Mouse (Mus musculus) heart, embryonic 16.5 days (tissue): ENCODE data around the gene Tcf25. TPM values are rescaled to one million over a fixed set of nuclear protein-coding genes. Genes with fewer than 3 reads are reported as not detected.

Source experiments
- ATAC-seq: fragments of 200-750 bp; cut with Nextera tagmentation; replicated peaks from 2 replicates; pipeline ENCODE4 v1.8.0; 2017; ENCODE audit warnings: moderate number of reproducible peaks; ENCODE audit not compliant: insufficient read depth, low FRiP score; ENCODE audit errors: extremely low read depth
- H3K27ac ChIP-seq: fragments of 300-500 bp; sonication (generic); 2 replicates; pipeline ENCODE4 v1.5.1; 2014; ENCODE audit warnings: mild to moderate bottlenecking, low read length, control low read depth, moderate library complexity
- H3K27me3 ChIP-seq: fragments of 300-500 bp; sonication (generic); 2 replicates; pipeline ENCODE4 v1.6.1; 2014; ENCODE audit warnings: low read length, mixed read lengths; ENCODE audit not compliant: control insufficient read depth, insufficient read depth
- H3K36me3 ChIP-seq: fragments of 300-500 bp; sonication (generic); 2 replicates; pipeline ENCODE4 v1.6.1; 2014; ENCODE audit not compliant: control insufficient read depth, insufficient read depth
- H3K4me1 ChIP-seq: fragments of 300-500 bp; sonication (generic); 2 replicates; pipeline ENCODE4 v1.6.1; 2014; ENCODE audit warnings: low read length, mixed read lengths; ENCODE audit not compliant: control insufficient read depth, insufficient read depth
- H3K4me2 ChIP-seq: fragments of 300-500 bp; sonication (generic); 2 replicates; pipeline ENCODE4 v1.6.1; 2014; ENCODE audit warnings: low read depth, mild to moderate bottlenecking, control low read depth, low read length
- H3K4me3 ChIP-seq: fragments of 300-500 bp; sonication (generic); 2 replicates; pipeline ENCODE4 v1.5.1; 2014; ENCODE audit warnings: mild to moderate bottlenecking, control low read depth, low read length
- H3K9ac ChIP-seq: fragments of 300-500 bp; sonication (generic); 2 replicates; pipeline ENCODE4 v1.6.1; 2014; ENCODE audit warnings: low read length, control low read depth
- H3K9me3 ChIP-seq: fragments of 300-500 bp; sonication (generic); replicated peaks from 2 replicates; pipeline ENCODE4 v1.6.1; 2016; ENCODE audit warnings: low read length; ENCODE audit not compliant: control insufficient read depth
- WGBS: fragments of 180-500 bp; shearing (Covaris S2); extraction: QIAGEN DNeasy Blood & Tissue Kit; methylation state at CpG from one replicate; pipeline ENCODE4 v1.1.7; 2014; 5-methylcytosine and 5-hydroxymethylcytosine counted together
- polyA plus RNA-seq: library from polyadenylated mRNA; unstranded; fragments of >200 nt; fragmentation: Nextera tagmentation; extraction: Ambion mirVana; gene quantifications from 2 replicates; pipeline ENCODE4 v1.2.1, GENCODE M21; 2015

Gene Tcf25
- polyA plus RNA-seq, 1 experiment from 2014 or later: 152 TPM

DNA sequence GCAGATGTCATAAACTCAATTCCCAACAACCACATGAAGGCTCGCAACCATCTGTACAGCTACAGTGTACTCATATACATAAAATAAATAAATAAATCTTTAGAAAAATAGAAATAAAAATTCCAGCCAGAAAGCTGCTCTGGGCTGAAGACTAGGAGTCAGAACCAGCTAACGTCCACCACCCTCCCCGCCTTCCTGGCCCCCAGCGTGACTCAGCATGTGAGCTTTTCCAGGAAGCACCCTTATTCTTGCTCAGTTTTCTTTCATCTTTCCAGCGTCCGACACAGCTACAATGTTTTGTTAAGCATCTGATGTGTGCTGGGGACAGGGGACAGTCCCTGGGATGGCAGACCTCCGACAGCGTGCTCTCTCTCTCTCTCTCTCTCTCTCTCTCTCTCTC lies 28.4 kb upstream of the Tcf25 start:
- 74% methylated on average over 8 of the region's 8 CpGs for WGBS
- Histone ChIP-seq H3K4me3 (no peak overlapping the region), H3K36me3 (no peaks in the 10 kb centered on the region), H3K9ac (no peak overlapping the region), H3K9me3 (0 out of 2 replicates have a peak, but pooled peaks cover under 1% of the 10 kb centered on the region), H3K4me2 (no peak overlapping the region), H3K4me1 (peaks cover 13% of the 10 kb centered on the region), H3K27ac (no peak overlapping the region), H3K27me3 (no peaks in the 10 kb centered on the region)
- ATAC-seq: no peak

DNA sequence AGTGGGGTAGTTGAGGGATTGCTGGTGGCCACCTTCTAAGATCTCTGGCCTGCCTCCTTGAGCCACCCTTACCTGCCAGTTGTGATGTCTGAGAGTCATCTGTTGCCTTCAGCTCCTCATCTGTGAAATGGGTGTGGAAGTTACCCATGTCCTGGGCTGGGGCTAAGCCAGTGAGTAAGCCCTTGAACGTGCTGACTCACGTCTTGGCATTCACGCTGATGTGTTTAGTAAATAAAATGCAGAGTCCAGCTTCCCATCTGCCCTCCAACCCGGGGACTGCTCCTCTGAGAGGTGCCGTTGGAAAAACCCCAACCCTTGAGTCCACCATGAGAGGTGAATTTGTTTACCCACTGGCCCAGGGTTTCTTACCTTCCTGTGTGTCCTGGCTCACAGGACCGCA lies 27.7 kb upstream of the Tcf25 start:
- no peak overlapping the region for H3K9ac ChIP-seq
- H3K4me1 ChIP-seq: peaks cover 13% of the 10 kb centered on the region
- no peak overlapping the region for H3K27ac ChIP-seq
- H3K4me2 ChIP-seq: no peak overlapping the region
- H3K9me3 ChIP-seq: no peaks in the 10 kb centered on the region
- ATAC-seq: no peak
- no peaks in the 10 kb centered on the region for H3K27me3 ChIP-seq
- H3K36me3 ChIP-seq: no peaks in the 10 kb centered on the region
- 69% methylated on average over 6 of the region's 6 CpGs for WGBS
- no peak overlapping the region for H3K4me3 ChIP-seq

DNA sequence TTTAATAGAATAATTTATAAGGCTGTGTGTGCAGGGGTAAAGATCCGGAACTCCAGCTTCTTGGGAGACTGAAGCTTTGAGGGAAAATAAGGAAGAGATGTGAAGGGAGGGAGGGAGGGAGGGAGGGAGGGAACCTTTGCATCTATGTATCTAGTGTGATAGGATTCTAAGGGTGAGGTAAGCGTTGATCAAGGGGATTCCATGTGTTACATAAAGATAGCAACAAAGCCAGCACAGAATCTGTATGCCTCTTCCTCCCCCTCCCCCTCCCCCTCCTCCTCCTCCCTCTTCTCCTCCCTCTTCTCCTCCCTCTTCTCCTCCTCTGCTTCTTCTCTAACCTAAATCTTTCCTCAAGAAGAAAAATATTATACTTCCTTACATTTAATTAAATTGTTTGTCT lies 26.3 kb upstream of the Tcf25 start:
- Histone ChIP-seq H3K9ac (no peak overlapping the region), H3K4me2 (no peak overlapping the region), H3K36me3 (no peaks in the 10 kb centered on the region), H3K27ac (no peak overlapping the region), H3K4me1 (peaks cover 13% of the 10 kb centered on the region), H3K9me3 (no peaks in the 10 kb centered on the region), H3K4me3 (no peak overlapping the region), H3K27me3 (no peaks in the 10 kb centered on the region)
- no peak for ATAC-seq
- WGBS: 44% methylated on average over 2 of the region's 2 CpGs

DNA sequence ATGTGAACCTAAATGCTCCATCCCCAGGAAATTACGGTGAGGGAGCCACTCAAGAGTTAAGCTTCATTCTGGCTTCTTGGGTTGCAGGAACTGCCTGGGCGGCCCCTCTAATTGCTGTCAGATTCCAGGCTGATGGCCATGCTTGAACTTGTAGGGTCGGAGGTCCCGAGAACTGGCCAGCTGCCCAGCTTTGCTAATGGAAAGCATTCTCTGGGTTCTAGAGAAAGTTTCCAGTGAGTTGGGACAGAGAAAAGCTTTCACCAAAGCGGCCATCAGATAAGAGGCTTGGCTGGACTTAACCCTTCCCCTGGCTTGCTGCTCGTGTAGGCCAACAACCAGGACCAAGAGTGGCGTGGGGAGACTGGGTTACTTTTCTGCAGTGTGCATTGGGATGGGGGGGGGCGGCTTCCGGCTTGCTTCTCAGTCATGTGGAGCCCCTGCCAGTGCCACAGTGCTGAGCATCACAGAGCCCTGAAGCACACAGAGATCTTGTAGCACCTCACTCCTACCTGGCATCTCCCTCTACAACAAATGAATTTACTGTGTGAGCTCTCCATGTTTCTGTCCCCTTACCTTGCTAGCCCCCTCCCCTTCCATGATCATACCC lies 25.2 kb upstream of the Tcf25 start:
- Histone ChIP-seq H3K9ac (no peak overlapping the region), H3K4me3 (no peak overlapping the region), H3K36me3 (no peaks in the 10 kb centered on the region), H3K27ac (peak overlapping the region; percentile 17; the same call in 1 of the 2 replicates), H3K9me3 (no peaks in the 10 kb centered on the region), H3K4me1 (peaks cover 11% of the 10 kb centered on the region), H3K27me3 (no peaks in the 10 kb centered on the region; the same call in 1 of the 2 replicates), H3K4me2 (no peak overlapping the region)
- ATAC-seq: peak; percentile 65; the same call in 1 of the 2 replicates
- WGBS: 24% methylated on average over 9 of the region's 9 CpGs

DNA sequence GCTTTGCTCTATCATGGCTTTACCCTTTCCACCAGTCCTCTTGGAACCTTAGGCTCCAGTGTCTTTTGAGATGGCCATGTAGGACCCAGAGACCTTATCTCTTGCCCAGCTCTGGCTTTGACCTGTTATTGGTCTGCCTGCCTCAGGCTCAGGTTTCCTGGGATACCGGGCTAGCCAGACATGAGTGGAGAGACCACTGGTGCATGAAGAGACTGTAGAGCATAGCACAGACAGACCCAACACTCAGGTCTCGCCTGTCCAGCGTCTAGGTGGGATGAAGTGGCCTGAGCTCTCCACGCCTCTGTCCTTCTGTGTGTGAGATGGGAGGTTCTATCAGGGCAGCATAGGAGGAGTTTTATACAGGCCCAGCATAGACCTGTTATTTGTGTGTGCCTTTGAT lies 24.5 kb upstream of the Tcf25 start:
- no peaks in the 10 kb centered on the region for H3K36me3 ChIP-seq
- H3K9ac ChIP-seq: no peak overlapping the region
- H3K4me1 ChIP-seq: peaks cover 5% of the 10 kb centered on the region; the same call in 1 of the 2 replicates
- H3K27me3 ChIP-seq: peaks cover under 1% of the 10 kb centered on the region; the same call in 1 of the 2 replicates
- H3K27ac ChIP-seq: no peak overlapping the region
- WGBS: 79% methylated on average over 4 of the region's 4 CpGs
- no peaks in the 10 kb centered on the region for H3K9me3 ChIP-seq
- H3K4me2 ChIP-seq: no peak overlapping the region
- H3K4me3 ChIP-seq: no peak overlapping the region
- ATAC-seq: no peak

DNA sequence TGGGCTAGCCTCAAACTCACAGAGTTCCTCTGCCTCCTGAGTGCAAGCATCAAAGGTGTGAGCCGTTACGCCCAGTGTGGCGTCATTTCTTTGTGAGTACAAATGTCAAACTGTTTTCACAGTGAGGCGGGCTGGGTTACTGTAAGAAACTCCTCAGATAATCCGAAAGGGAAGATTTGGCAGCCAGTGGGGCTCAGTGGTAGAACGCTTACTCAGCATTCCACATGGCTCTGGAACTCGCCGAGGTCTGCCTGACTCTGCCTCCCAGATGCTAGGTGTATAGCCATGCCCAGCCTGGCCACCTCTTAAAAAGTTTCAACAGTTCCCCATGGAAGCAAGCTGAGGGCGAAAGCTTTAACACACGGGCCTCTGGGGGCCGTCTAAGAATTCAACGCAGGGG lies 21.4 kb upstream of the Tcf25 start:
- Histone ChIP-seq H3K4me1 (peaks cover 5% of the 10 kb centered on the region; the same call in 1 of the 2 replicates), H3K4me2 (no peak overlapping the region), H3K27ac (no peak overlapping the region), H3K36me3 (no peaks in the 10 kb centered on the region), H3K27me3 (peaks cover 9% of the 10 kb centered on the region), H3K4me3 (no peak overlapping the region), H3K9me3 (no peaks in the 10 kb centered on the region), H3K9ac (no peak overlapping the region)
- 74% methylated on average over 12 of the region's 12 CpGs for WGBS
- ATAC-seq: no peak

DNA sequence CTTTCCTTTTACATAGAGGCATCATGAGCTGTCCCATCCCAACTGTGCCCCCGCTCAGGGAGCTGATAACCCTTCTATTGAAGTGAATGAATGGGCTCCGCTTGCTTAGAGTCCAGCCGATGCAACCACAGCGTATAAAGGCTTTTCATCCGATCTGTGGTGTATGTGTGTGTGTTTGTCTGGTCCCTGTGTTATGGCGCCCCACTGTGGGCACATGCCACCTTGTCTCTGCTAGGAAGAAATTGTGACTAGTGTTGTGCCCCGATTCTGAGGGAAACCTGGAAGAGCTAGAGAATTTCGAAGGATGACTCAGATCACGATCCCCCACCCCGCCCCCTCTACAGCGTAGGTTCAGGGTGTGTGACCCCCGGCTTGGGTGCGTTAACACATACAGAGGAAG lies 20.8 kb upstream of the Tcf25 start:
- no peak overlapping the region for H3K4me2 ChIP-seq
- H3K27ac ChIP-seq: no peak overlapping the region
- no peak for ATAC-seq
- no peak overlapping the region for H3K4me3 ChIP-seq
- H3K9me3 ChIP-seq: no peaks in the 10 kb centered on the region
- 44% methylated on average over 13 of the region's 13 CpGs for WGBS
- H3K9ac ChIP-seq: no peak overlapping the region
- peaks cover 5% of the 10 kb centered on the region; the same call in 1 of the 2 replicates for H3K4me1 ChIP-seq
- no peaks in the 10 kb centered on the region for H3K36me3 ChIP-seq
- H3K27me3 ChIP-seq: peaks cover 9% of the 10 kb centered on the region

DNA sequence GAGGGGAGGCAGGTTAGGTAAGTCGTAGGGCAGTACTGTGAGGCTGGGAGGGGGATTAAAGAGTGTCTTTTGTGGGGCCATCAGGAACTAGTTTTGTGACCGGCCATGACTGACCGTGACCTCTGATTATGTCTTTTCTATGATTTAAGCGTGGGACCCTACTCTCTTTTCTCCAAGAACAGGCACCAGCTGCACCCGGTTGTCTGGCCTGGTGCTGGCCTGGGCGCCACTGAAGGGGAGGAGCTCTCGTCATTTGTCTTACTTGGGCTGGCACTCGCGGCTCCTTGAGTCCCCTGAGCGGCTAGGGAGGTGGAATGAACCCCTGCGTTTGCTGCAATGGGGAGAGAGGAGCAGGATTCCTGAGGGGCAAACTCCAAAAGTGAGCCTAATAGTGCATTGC lies 20.3 kb upstream of the Tcf25 start:
- WGBS: 46% methylated on average over 11 of the region's 11 CpGs

DNA sequence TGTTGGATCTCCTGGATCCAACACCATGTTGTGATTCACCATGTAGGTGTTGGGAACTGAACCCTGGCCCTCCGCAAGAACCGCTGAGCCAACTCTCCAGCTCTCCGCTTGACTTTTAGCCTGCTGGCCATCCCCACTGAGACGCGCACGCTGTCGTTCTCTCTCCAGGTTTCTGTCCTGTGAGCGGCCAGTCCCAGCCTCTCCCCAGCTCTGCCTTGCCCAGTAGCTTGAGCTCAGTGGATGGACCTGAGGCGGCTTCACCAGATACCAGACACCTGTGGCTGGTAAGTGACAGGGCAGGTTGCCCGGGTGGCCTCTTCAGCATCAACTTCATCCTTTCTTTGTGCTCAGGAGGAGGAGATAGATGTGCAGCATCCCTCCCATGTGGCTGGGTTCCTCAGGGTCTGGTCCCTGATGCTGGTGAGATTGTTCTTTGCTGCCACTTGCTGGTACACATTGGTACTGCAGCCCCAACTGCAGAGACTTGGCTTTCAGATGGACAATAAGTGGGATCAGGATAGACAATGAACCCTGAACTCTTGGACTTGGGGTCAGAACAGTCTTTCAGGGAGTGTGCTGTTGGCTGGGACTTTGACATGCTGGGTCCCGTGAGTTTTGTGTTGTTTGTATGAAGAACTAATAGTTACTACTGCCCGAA lies 12.3 kb upstream of the Tcf25 start:
- Histone ChIP-seq H3K4me1 (no peaks in the 10 kb centered on the region), H3K4me2 (no peak overlapping the region), H3K27ac (no peak overlapping the region), H3K4me3 (no peak overlapping the region), H3K36me3 (no peaks in the 10 kb centered on the region), H3K9me3 (no peaks in the 10 kb centered on the region), H3K27me3 (no peaks in the 10 kb centered on the region), H3K9ac (no peak overlapping the region)
- WGBS: 38% methylated on average over 12 of the region's 12 CpGs
- no peak for ATAC-seq

More for the DNA sequence above, 20.3 kb upstream of the Tcf25 start:
- Histone ChIP-seq H3K4me3 (no peak overlapping the region), H3K4me2 (no peak overlapping the region), H3K36me3 (no peaks in the 10 kb centered on the region), H3K9ac (no peak overlapping the region), H3K27ac (no peak overlapping the region), H3K4me1 (peaks cover 2% of the 10 kb centered on the region; the same call in 1 of the 2 replicates), H3K9me3 (no peaks in the 10 kb centered on the region), H3K27me3 (peaks cover 9% of the 10 kb centered on the region)
- no peak for ATAC-seq
